Mouse (Mus musculus): ENCODE data around the gene Ppm1n. TPM values are rescaled to one million over a fixed set of nuclear protein-coding genes. Genes with fewer than 3 reads are reported as not detected.

Gene Ppm1n
- total and polyA plus RNA-seq, 2 experiments from 2014 or later: 1.4 to 1.8 TPM

GRCm38 (mm10) chr7:19272173-19272764 lies 7.6 kb downstream of the Ppm1n start:
- ATAC-seq (ENCODE audit: low FRiP score) (peak; percentile 60), DNase-seq (ENCODE audit: low spot score) (peak; percentile 66)
- under 1% methylated on average over 35 of the region's 36 CpGs for WGBS
- peaks cover 4% of the 10 kb centered on the region; the same call in 1 of the 2 replicates for H3K4me1 ChIP-seq (ENCODE audit: insufficient read depth, low read length)
- H3K4me3 ChIP-seq (ENCODE audit: low read depth, low read length): peak overlapping the region; percentile 88
- no peak for TF ChIP-seq CTCF (IDR thresholded peaks at IDR 0.05)
- no peaks in the 10 kb centered on the region; the same call in 1 of the 2 replicates for H3K27me3 ChIP-seq (ENCODE audit: insufficient read depth, low read length)
- peak overlapping the region; percentile 75 for H3K27ac ChIP-seq (ENCODE audit: low read depth, low read length)
- H3K36me3 ChIP-seq (ENCODE audit: insufficient read depth, low read length): no peaks in the 10 kb centered on the region
- peak overlapping the region; percentile 77 for H3K9ac ChIP-seq (replicated peaks; ENCODE audit: low read length, poor library complexity, severe bottlenecking)
- no peaks in the 10 kb centered on the region for H3K9me3 ChIP-seq (ENCODE audit: low read length)
- H3K4me2 ChIP-seq (ENCODE audit: low read depth, low read length, poor library complexity, severe bottlenecking): peak overlapping the region; percentile 88

- no peaks in the 10 kb centered on the region for H3K9me3 ChIP-seq (ENCODE audit: low read length)
- peak; percentile 77 for ATAC-seq (ENCODE audit: low FRiP score)
- H3K9ac ChIP-seq (replicated peaks; ENCODE audit: low read length, poor library complexity, severe bottlenecking): peak within 1 kb of the TSS; percentile 77
- peak within 1 kb of the TSS; percentile 88 for H3K4me3 ChIP-seq (ENCODE audit: low read depth, low read length)
- H3K4me1 ChIP-seq (ENCODE audit: insufficient read depth, low read length): peaks cover 4% of the 10 kb centered on the region; the same call in 1 of the 2 replicates
- H3K36me3 ChIP-seq (ENCODE audit: insufficient read depth, low read length): no peaks in the 10 kb centered on the region
- WGBS: under 1% methylated on average over 56 of the region's 62 CpGs
- no peaks in the 10 kb centered on the region; the same call in 1 of the 2 replicates for H3K27me3 ChIP-seq (ENCODE audit: insufficient read depth, low read length)
- peak; percentile 89 for DNase-seq (ENCODE audit: low spot score)
- peak; percentile 31 for TF ChIP-seq CTCF (IDR thresholded peaks at IDR 0.05)
- H3K4me2 ChIP-seq (ENCODE audit: low read depth, low read length, poor library complexity, severe bottlenecking): peak within 1 kb of the TSS; percentile 88
- H3K27ac ChIP-seq (ENCODE audit: low read depth, low read length): peak within 1 kb of the TSS; percentile 75
Observed at GRCm38 (mm10) chr7:19271238-19272172, 8.4 kb downstream of the Ppm1n start, which contains the start of gene Vasp. Gene Vasp, minus strand, starts transcription at chr7:19271817.

- Histone ChIP-seq H3K36me3 (ENCODE audit: insufficient read depth, low read length) (no peaks in the 10 kb centered on the region), H3K9ac (replicated peaks; ENCODE audit: low read length, poor library complexity, severe bottlenecking) (peak overlapping the region; percentile 77), H3K27ac (ENCODE audit: low read depth, low read length) (no peak overlapping the region), H3K4me2 (ENCODE audit: low read depth, low read length, poor library complexity, severe bottlenecking) (peak overlapping the region; percentile 88), H3K27me3 (ENCODE audit: insufficient read depth, low read length) (no peaks in the 10 kb centered on the region; the same call in 1 of the 2 replicates), H3K9me3 (ENCODE audit: low read length) (no peaks in the 10 kb centered on the region), H3K4me3 (ENCODE audit: low read depth, low read length) (peak overlapping the region; percentile 88), H3K4me1 (ENCODE audit: insufficient read depth, low read length) (peaks cover 4% of the 10 kb centered on the region; the same call in 1 of the 2 replicates)
- no peak for TF ChIP-seq CTCF (IDR thresholded peaks at IDR 0.05)
- 0% methylated on average over 17 of the region's 21 CpGs for WGBS
- ATAC-seq (ENCODE audit: low FRiP score) (no peak), DNase-seq (ENCODE audit: low spot score) (no peak)
Observed at GRCm38 (mm10) chr7:19270509-19271237, 9.2 kb downstream of the Ppm1n start.

- Histone ChIP-seq H3K4me1 (ENCODE audit: insufficient read depth, low read length) (peaks cover 4% of the 10 kb centered on the region; the same call in 1 of the 2 replicates), H3K27ac (ENCODE audit: low read depth, low read length) (0 out of 2 replicates have a peak overlapping the region, but pooled peaks have one; percentile 26), H3K36me3 (ENCODE audit: insufficient read depth, low read length) (no peaks in the 10 kb centered on the region), H3K9ac (replicated peaks; ENCODE audit: low read length, poor library complexity, severe bottlenecking) (peak overlapping the region; percentile 77), H3K4me3 (ENCODE audit: low read depth, low read length) (peak overlapping the region; percentile 88), H3K9me3 (ENCODE audit: low read length) (no peaks in the 10 kb centered on the region), H3K4me2 (ENCODE audit: low read depth, low read length, poor library complexity, severe bottlenecking) (peak overlapping the region; percentile 88), H3K27me3 (ENCODE audit: insufficient read depth, low read length) (no peaks in the 10 kb centered on the region; the same call in 1 of the 2 replicates)
- WGBS: 4% methylated on average over 16 of the region's 19 CpGs
- TF ChIP-seq CTCF (IDR thresholded peaks at IDR 0.05): no peak
- peak; percentile 46 for DNase-seq (ENCODE audit: low spot score)
- ATAC-seq (ENCODE audit: low FRiP score): no peak
Observed at GRCm38 (mm10) chr7:19269721-19270441, 10.0 kb downstream of the Ppm1n start.
